Mouse (Mus musculus) C2C12 (cell line): ENCODE results near the gene Ldb3.

ENCODE experiments used
- CEBPB ChIP-seq: IDR thresholded peaks from one replicate; pipeline ENCODE4 v1.6.1; 2011; ENCODE audit warnings: low read depth, mild to moderate bottlenecking, control low read depth, moderate library complexity
- CTCF ChIP-seq: IDR thresholded peaks from one replicate; pipeline ENCODE4 v1.5.1; 2011; ENCODE audit not compliant: control insufficient read depth, insufficient read depth, insufficient read length
- FOSL1 ChIP-seq: IDR thresholded peaks from one replicate; pipeline ENCODE4 v1.8.0; 2011; ENCODE audit warnings: mild to moderate bottlenecking, low read length; ENCODE audit not compliant: poor library complexity, insufficient read depth, severe bottlenecking
- MAX ChIP-seq: IDR thresholded peaks from one replicate; pipeline ENCODE4 v1.6.1; 2011; ENCODE audit warnings: mild to moderate bottlenecking, control low read depth
- MYOD1 ChIP-seq: IDR thresholded peaks from one replicate; pipeline ENCODE4 v1.6.1; 2011; ENCODE audit warnings: low read depth; ENCODE audit not compliant: control insufficient read depth, insufficient read length
- MYOG ChIP-seq: IDR thresholded peaks from one replicate; pipeline ENCODE4 v1.6.1; 2011; ENCODE audit not compliant: control insufficient read depth, insufficient read length; ENCODE audit errors: extremely low read depth
- USF1 ChIP-seq: IDR thresholded peaks from one replicate; pipeline ENCODE4 v1.6.1; 2011; ENCODE audit warnings: low read depth, mild to moderate bottlenecking, control low read depth, moderate library complexity

DNA sequence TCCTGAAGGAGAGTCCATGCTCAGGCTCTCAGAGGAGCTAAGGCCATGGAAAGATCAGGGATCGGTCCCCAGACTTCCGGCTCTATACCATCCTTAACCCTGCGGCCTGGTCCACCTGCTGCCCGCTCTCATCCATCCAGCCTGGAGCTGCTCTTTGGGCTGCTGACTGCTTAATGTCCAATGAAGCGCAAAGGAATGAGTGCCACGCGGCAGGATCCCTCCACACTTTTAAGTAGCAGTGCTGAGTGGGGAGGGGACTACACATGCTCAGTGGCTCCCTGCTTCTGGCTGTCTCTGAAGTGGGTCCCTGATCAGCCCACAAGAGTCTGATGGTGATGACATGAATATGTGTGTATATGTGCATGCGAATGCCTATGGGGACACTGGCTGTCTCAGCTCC is 11.5 kb upstream of the Ldb3 start, which contains the start of gene Opn4:
- TF ChIP-seq CTCF (no peak), USF1 (no peak), CEBPB (no peak), MYOG (no peak), MAX (no peak), MYOD1 (no peak), FOSL1 (no peak)
